Mouse (Mus musculus): ENCODE measurements around the gene Cd44. TPM values are rescaled to one million over a fixed set of nuclear protein-coding genes. Genes with fewer than 3 reads are reported as not detected.

Cd44 gene
- polyA plus RNA-seq, 1 experiment from 2014 or later: 13.7 TPM

DNA sequence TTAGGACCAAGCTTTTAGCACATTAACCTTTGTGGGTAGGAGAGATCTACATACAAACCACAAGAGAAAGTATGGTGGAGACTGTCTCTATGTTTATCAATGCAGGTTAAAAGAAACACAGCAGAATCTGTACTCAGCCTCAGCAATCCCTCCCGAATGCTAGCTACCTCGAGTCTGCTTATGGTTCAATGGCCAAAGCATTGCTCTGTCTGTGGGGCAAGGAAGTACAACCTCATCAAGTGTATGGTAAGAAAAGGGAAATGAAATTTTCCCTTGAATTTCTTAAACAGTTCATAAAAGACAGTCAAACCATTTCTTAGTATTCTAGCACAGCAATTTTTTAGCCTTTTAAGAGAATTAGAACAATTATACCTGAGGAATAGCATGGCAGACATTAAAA, 109.8 kb downstream of the Cd44 start:
- Histone ChIP-seq H3K4me2 (ENCODE audit: low read length) (no peak overlapping the region), H3K36me3 (ENCODE audit: control insufficient read depth, insufficient read depth, low read length) (no peaks in the 10 kb centered on the region), H3K27me3 (replicated peaks; ENCODE audit: control insufficient read depth, insufficient read depth, low read length) (no peaks in the 10 kb centered on the region), H3K27ac (ENCODE audit: low read depth) (no peak overlapping the region), H3K4me3 (ENCODE audit: low read depth, low read length) (no peak overlapping the region), H3K9me3 (ENCODE audit: control insufficient read depth, low read length) (no peaks in the 10 kb centered on the region), H3K9ac (ENCODE audit: low read length) (no peak overlapping the region), H3K4me1 (replicated peaks; ENCODE audit: control insufficient read depth, insufficient read depth, low read length) (no peaks in the 10 kb centered on the region)
- no peak for ATAC-seq (replicated peaks; ENCODE audit: low FRiP score, low TSS enrichment, low read depth)
- 76% methylated on average over 2 of the region's 2 CpGs for WGBS
- no peak for DNase-seq (ENCODE audit: low spot score)

DNA sequence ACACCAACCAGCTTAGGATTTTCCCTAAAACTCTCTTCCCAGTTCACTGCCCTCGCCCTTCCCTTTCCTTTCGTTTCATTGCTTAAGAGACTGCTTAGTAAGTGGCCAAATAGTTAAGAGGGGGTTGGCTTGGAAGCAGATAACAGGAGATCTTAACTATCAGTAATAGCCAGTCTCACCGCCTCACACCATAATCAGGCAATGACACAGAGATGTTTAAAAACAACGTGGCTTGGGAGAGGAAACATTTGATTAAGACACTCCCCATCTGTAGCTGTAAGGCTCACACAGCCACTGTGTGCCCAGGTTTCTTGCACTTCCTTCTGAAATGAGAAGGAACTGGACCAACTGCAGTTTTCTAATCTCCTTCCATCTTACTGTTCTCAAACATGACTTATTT, 115.8 kb downstream of the Cd44 start:
- no peak overlapping the region for H3K27ac ChIP-seq (ENCODE audit: low read depth)
- H3K27me3 ChIP-seq (replicated peaks; ENCODE audit: control insufficient read depth, insufficient read depth, low read length): no peaks in the 10 kb centered on the region
- H3K9ac ChIP-seq (ENCODE audit: low read length): no peak overlapping the region
- H3K4me1 ChIP-seq (replicated peaks; ENCODE audit: control insufficient read depth, insufficient read depth, low read length): no peaks in the 10 kb centered on the region
- H3K4me2 ChIP-seq (ENCODE audit: low read length): no peak overlapping the region
- no peak overlapping the region for H3K4me3 ChIP-seq (ENCODE audit: low read depth, low read length)
- H3K9me3 ChIP-seq (ENCODE audit: control insufficient read depth, low read length): no peaks in the 10 kb centered on the region
- WGBS: 58% methylated on average over 4 of the region's 4 CpGs
- H3K36me3 ChIP-seq (ENCODE audit: control insufficient read depth, insufficient read depth, low read length): no peaks in the 10 kb centered on the region
- ATAC-seq (replicated peaks; ENCODE audit: low FRiP score, low TSS enrichment, low read depth) (no peak), DNase-seq (ENCODE audit: low spot score) (no peak)

DNA sequence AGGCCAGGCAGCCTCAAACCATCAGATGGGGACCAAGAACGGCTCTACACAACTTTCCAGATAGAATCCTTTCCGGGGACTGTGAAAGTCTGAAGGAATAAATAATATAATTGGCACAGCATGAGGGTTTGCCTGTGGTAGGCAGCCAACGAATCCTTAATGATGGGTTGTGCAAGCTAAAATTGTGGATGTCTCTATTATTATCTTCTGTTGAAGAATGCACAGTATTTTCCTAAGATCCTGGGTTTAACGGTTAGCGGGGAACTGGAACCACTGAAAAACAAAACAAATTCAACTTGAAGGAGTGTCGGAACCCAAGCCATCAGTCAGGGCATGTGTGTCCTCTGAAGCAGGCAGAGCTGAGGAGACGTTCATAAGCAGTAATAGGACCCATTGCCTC, 118.7 kb downstream of the Cd44 start:
- DNase-seq (ENCODE audit: low spot score) (no peak), ATAC-seq (replicated peaks; ENCODE audit: low FRiP score, low TSS enrichment, low read depth) (no peak)
- H3K4me2 ChIP-seq (ENCODE audit: low read length): no peak overlapping the region
- H3K36me3 ChIP-seq (ENCODE audit: control insufficient read depth, insufficient read depth, low read length): no peaks in the 10 kb centered on the region
- H3K27me3 ChIP-seq (replicated peaks; ENCODE audit: control insufficient read depth, insufficient read depth, low read length): no peaks in the 10 kb centered on the region
- H3K4me3 ChIP-seq (ENCODE audit: low read depth, low read length): no peak overlapping the region
- no peak overlapping the region for H3K27ac ChIP-seq (ENCODE audit: low read depth)
- H3K9ac ChIP-seq (ENCODE audit: low read length): no peak overlapping the region
- H3K4me1 ChIP-seq (replicated peaks; ENCODE audit: control insufficient read depth, insufficient read depth, low read length): no peaks in the 10 kb centered on the region
- 78% methylated on average over 7 of the region's 7 CpGs for WGBS
- no peaks in the 10 kb centered on the region for H3K9me3 ChIP-seq (ENCODE audit: control insufficient read depth, low read length)

- no peak overlapping the region for H3K4me3 ChIP-seq (ENCODE audit: low read depth, low read length)
- DNase-seq (ENCODE audit: low spot score): no peak
- WGBS: 92% methylated on average over 3 of the region's 3 CpGs
- no peaks in the 10 kb centered on the region for H3K4me1 ChIP-seq (replicated peaks; ENCODE audit: control insufficient read depth, insufficient read depth, low read length)
- ATAC-seq (replicated peaks; ENCODE audit: low FRiP score, low TSS enrichment, low read depth): no peak
- H3K4me2 ChIP-seq (ENCODE audit: low read length): no peak overlapping the region
- no peak overlapping the region for H3K9ac ChIP-seq (ENCODE audit: low read length)
- no peaks in the 10 kb centered on the region for H3K9me3 ChIP-seq (ENCODE audit: control insufficient read depth, low read length)
- H3K27me3 ChIP-seq (replicated peaks; ENCODE audit: control insufficient read depth, insufficient read depth, low read length): no peaks in the 10 kb centered on the region
- no peaks in the 10 kb centered on the region for H3K36me3 ChIP-seq (ENCODE audit: control insufficient read depth, insufficient read depth, low read length)
- no peak overlapping the region for H3K27ac ChIP-seq (ENCODE audit: low read depth)
Measured at GRCm38 (mm10) chr2:102778208-102778607, 123.3 kb downstream of the Cd44 start.

GRCm38 (mm10) chr2:102775561-102775960, 125.9 kb downstream of the Cd44 start:
- Histone ChIP-seq H3K4me3 (ENCODE audit: low read depth, low read length) (no peak overlapping the region), H3K4me2 (ENCODE audit: low read length) (no peak overlapping the region), H3K36me3 (ENCODE audit: control insufficient read depth, insufficient read depth, low read length) (no peaks in the 10 kb centered on the region), H3K9me3 (ENCODE audit: control insufficient read depth, low read length) (no peaks in the 10 kb centered on the region), H3K9ac (ENCODE audit: low read length) (no peak overlapping the region), H3K4me1 (replicated peaks; ENCODE audit: control insufficient read depth, insufficient read depth, low read length) (no peaks in the 10 kb centered on the region), H3K27me3 (replicated peaks; ENCODE audit: control insufficient read depth, insufficient read depth, low read length) (no peaks in the 10 kb centered on the region), H3K27ac (ENCODE audit: low read depth) (no peak overlapping the region)
- no peak for DNase-seq (ENCODE audit: low spot score)
- 74% methylated on average over 1 of the region's 1 CpGs for WGBS
- ATAC-seq (replicated peaks; ENCODE audit: low FRiP score, low TSS enrichment, low read depth): no peak

- Histone ChIP-seq H3K4me1 (replicated peaks; ENCODE audit: control insufficient read depth, insufficient read depth, low read length) (no peaks in the 10 kb centered on the region), H3K36me3 (ENCODE audit: control insufficient read depth, insufficient read depth, low read length) (no peaks in the 10 kb centered on the region), H3K4me2 (ENCODE audit: low read length) (no peak overlapping the region), H3K9me3 (ENCODE audit: control insufficient read depth, low read length) (no peaks in the 10 kb centered on the region), H3K4me3 (ENCODE audit: low read depth, low read length) (no peak overlapping the region), H3K27me3 (replicated peaks; ENCODE audit: control insufficient read depth, insufficient read depth, low read length) (no peaks in the 10 kb centered on the region), H3K27ac (ENCODE audit: low read depth) (no peak overlapping the region), H3K9ac (ENCODE audit: low read length) (no peak overlapping the region)
- 78% methylated on average over 4 of the region's 4 CpGs for WGBS
- ATAC-seq (replicated peaks; ENCODE audit: low FRiP score, low TSS enrichment, low read depth) (no peak), DNase-seq (ENCODE audit: low spot score) (no peak)
Measured at GRCm38 (mm10) chr2:102774700-102775099, 126.8 kb downstream of the Cd44 start.

GRCm38 (mm10) chr2:102772276-102772675, 129.2 kb downstream of the Cd44 start:
- no peak overlapping the region for H3K27ac ChIP-seq (ENCODE audit: low read depth)
- ATAC-seq (replicated peaks; ENCODE audit: low FRiP score, low TSS enrichment, low read depth) (no peak), DNase-seq (ENCODE audit: low spot score) (no peak)
- H3K4me1 ChIP-seq (replicated peaks; ENCODE audit: control insufficient read depth, insufficient read depth, low read length): no peaks in the 10 kb centered on the region
- H3K9me3 ChIP-seq (ENCODE audit: control insufficient read depth, low read length): no peaks in the 10 kb centered on the region
- no peaks in the 10 kb centered on the region for H3K27me3 ChIP-seq (replicated peaks; ENCODE audit: control insufficient read depth, insufficient read depth, low read length)
- H3K36me3 ChIP-seq (ENCODE audit: control insufficient read depth, insufficient read depth, low read length): no peaks in the 10 kb centered on the region
- no peak overlapping the region for H3K4me3 ChIP-seq (ENCODE audit: low read depth, low read length)
- no peak overlapping the region for H3K9ac ChIP-seq (ENCODE audit: low read length)
- no peak overlapping the region for H3K4me2 ChIP-seq (ENCODE audit: low read length)
- WGBS: 89% methylated on average over 5 of the region's 5 CpGs

DNA sequence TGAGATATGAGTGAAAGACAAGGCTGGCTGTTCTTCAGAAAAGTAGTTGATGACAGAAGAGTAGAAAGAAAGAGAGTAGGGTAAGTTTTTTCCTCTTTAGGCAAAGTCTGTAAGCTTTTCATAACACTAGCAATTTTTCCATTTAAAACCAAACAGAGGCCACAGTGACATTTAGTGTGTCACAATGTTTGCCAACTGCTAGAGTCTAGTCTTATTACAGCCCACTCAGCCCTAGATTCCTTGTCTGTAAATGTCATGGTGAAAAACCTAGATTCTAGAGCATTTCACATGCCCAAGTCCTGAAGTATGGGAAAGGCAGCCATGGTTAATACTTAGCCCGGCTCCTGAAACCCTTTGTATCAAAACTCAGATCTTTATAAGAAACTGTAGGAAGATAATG, 130.2 kb downstream of the Cd44 start:
- no peak for ATAC-seq (replicated peaks; ENCODE audit: low FRiP score, low TSS enrichment, low read depth)
- no peaks in the 10 kb centered on the region for H3K36me3 ChIP-seq (ENCODE audit: control insufficient read depth, insufficient read depth, low read length)
- WGBS: 83% methylated on average over 1 of the region's 1 CpGs

GRCm38 (mm10) chr2:102768267-102768666, 133.2 kb downstream of the Cd44 start:
- Histone ChIP-seq H3K4me3 (ENCODE audit: low read depth, low read length) (no peak overlapping the region), H3K9me3 (ENCODE audit: control insufficient read depth, low read length) (no peaks in the 10 kb centered on the region), H3K36me3 (ENCODE audit: control insufficient read depth, insufficient read depth, low read length) (no peaks in the 10 kb centered on the region), H3K27me3 (replicated peaks; ENCODE audit: control insufficient read depth, insufficient read depth, low read length) (no peaks in the 10 kb centered on the region), H3K4me1 (replicated peaks; ENCODE audit: control insufficient read depth, insufficient read depth, low read length) (no peaks in the 10 kb centered on the region), H3K9ac (ENCODE audit: low read length) (no peak overlapping the region), H3K4me2 (ENCODE audit: low read length) (no peak overlapping the region), H3K27ac (ENCODE audit: low read depth) (no peak overlapping the region)
- ATAC-seq (replicated peaks; ENCODE audit: low FRiP score, low TSS enrichment, low read depth) (no peak), DNase-seq (ENCODE audit: low spot score) (no peak)
- 65% methylated on average over 3 of the region's 3 CpGs for WGBS

More for the DNA sequence above, 130.2 kb downstream of the Cd44 start:
- no peak for DNase-seq (ENCODE audit: low spot score)
- H3K27ac ChIP-seq (ENCODE audit: low read depth): no peak overlapping the region
- H3K4me2 ChIP-seq (ENCODE audit: low read length): no peak overlapping the region
- no peaks in the 10 kb centered on the region for H3K27me3 ChIP-seq (replicated peaks; ENCODE audit: control insufficient read depth, insufficient read depth, low read length)
- H3K4me1 ChIP-seq (replicated peaks; ENCODE audit: control insufficient read depth, insufficient read depth, low read length): no peaks in the 10 kb centered on the region
- no peaks in the 10 kb centered on the region for H3K9me3 ChIP-seq (ENCODE audit: control insufficient read depth, low read length)
- H3K9ac ChIP-seq (ENCODE audit: low read length): no peak overlapping the region
- no peak overlapping the region for H3K4me3 ChIP-seq (ENCODE audit: low read depth, low read length)

All from intestine, embryonic 14.5 days (tissue).